Mouse (Mus musculus): ENCODE results near the gene Hnmt.
"Not testable (repeated sequence)": the region's sequence is repeated elsewhere in the genome, so short reads cannot be mapped to it uniquely, and the experiment has no call there.

Gene Hnmt

DNA sequence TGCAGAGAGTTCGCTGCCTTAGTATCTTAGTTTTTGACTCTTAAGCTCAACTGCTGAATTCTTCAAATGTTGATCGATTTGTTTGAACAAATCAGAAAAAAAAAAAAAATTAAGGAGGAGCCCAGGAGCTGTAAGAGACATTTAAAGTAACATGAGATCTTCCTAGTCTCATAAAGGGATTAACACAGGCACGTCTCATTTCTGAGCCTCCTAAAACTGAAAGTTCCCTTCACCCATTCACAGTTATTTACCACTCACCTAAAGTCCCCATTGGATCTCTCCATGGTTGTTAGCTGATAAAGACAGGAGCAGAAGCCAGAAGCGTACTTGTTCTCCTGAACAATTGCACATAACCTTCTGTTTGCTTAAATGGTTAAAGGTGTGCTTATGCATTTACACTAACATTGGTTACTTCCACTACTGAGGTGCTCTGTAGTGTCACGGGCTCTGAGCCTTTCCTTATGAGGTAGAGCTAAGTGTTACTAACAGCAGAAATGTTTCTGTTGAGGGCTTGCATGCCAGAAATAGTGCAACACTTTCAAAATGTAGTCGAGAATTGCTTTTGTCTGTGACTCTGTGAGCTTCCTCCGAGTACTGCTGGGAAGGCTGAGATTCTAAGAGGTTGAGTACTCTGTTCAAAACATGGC lies at the start of gene Hnmt:
Gene Hnmt (minus strand): TSS at position 51 of the 647 bp plus-strand sequence.
- DNase-seq = no peak

- DNase-seq = no peak
Observed at GRCm38 (mm10) chr2:24096495-24096894, 47.3 kb upstream of the Hnmt start, which contains the start of gene Tbpl2. TSS of gene Tbpl2 (minus strand) at chr2:24096595.

DNA sequence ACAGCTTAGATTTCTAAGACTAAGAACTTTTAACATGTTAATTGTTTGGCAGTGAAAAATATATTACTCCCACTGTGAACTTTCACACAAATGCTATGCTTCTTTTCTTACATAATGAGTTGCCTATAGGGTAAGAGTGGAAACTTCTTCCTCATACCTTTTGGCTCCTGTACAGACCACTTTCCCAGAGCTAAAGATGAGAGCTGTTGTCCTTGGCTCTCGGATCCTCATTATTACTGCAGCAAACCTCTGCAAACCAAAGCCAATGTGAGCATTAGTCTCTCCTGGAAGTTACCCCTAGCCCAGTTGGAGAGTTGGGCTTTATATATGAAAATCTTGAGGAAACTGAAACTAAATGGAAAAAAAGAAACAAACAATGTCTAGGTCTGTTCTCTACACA lies 41.7 kb upstream of the Hnmt start:
- no peak for DNase-seq

GRCm38 (mm10) chr2:24050459-24050858 lies 1.3 kb upstream of the Hnmt start:
- no peak for DNase-seq

GRCm38 (mm10) chr2:24048480-24049097 lies 605 bp downstream of the Hnmt start:
- peak; percentile 64 to 78 for DNase-seq

DNA sequence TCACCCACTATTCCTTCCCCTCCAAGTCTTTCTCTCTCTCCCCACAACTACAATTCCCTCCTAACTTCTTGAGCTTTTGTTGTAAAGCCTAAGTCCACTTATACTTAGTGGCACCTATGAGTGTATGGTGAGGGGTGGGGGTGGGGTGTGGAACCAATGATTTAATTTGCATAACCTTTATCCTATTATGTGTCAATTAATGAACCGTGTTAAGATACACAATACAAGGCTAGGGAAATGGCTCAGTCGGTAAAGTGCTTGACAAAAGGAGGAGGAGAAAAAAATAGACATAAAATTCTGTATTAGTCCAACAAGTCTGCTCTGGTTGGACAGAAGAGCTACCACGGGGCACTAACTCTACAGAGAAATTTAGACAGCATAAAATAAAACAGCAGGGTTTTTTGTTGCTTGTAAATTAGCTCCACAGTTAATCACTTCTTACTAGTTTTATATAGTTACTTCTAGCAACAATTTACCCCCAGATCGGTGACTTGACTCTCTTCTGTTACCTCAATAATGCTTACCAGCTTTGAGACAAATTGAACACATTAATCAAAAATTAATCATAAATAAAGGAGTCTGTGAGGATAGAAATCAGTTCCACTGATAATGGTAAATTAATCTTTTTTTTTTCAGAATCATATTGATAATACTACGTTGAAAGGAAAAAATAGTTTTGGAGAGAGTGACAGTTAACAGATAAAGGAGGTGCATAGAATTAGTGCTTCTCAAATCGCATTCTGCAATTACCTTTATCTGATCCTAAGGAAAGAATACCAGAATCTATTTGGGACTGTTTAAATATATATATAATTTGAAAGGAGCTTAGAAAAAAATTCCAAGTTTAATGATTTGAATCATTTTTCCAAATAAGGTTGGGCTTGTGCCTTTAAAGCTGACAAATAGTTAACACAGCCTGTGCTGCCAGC lies 1.4 kb downstream of the Hnmt start:
- no peak for DNase-seq

DNA sequence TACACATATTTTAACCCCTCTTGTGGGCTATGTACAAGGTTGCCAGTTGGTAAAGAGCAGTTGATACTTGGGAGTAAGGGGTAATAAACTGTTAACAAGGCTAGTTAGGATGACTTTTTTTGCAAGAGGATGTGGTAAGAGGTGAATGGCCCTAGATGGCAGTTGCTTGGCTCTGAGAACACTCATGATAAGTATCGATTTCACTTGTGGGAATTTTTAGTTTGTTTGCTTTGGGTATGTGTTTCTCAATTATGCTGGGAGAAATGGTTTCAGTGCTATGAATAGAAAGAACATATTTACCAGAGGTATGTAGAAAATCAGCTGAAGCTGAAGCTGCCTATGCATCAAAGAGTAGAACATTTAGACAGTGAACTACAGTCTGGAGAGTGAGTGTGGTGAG lies 6.3 kb downstream of the Hnmt start:
- no peak for DNase-seq

- no peak for DNase-seq
Observed at GRCm38 (mm10) chr2:24040531-24040930, 8.7 kb downstream of the Hnmt start.

DNA sequence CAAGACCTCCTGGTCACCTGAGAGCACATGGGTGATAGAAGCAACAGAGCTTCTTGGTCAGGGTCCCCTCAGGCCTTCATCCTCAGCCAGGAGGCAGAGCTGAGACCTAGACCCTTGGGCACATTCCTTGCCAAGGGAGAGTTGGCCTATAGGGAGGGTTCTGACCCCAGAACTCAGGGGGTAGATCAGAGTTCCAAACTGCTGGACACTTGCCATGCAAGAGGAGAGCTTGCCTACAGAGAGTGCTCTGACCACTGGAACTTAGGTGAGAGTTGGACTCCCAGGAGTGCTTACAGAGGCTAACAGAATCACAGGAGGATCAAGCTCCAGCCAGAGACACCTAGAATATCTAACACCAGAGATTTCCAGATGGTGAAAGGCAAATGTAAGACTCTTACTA lies 29.8 kb downstream of the Hnmt start:
- DNase-seq = not testable (repeated sequence)

- DNase-seq = no peak
Observed at GRCm38 (mm10) chr2:24018966-24019365, 30.2 kb downstream of the Hnmt start.

DNA sequence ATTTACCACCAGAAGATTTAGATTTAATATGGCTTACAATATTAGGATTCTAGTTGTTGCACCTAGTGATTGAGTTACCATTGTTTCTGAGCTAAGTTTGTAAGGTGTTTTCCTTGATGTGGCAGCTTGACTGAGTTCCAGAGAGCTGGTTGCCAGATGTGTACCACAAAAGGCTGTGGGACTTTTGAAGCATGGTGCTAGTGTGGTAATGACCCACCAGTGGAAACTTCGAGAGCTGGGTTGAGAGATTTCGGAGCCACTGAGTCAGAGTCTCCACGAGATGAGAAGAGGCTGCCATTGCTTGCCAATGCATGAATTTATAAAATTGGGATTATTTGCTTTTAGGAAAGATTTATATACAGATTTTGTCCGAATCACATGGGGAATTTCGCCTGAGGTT lies 34.2 kb downstream of the Hnmt start:
- no peak for DNase-seq

DNA sequence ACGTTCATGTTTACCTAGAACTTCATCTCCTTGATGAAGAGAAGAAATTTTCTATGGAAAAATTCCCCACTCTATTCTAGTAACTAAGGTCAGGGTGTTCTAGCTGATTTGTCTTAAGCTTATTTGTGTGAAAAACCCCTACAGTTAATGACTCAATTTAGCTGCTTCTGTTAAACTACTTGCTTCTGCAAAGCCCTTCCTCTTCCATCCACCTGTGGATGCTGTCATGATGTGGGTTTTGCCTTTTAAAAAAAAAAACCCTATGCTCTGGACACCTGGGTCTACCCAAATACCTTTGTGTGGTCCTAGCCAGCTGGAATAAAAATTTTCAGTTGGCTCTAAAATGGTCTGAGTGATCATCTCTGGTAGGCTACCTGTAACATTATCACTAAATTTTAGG lies 49.9 kb downstream of the Hnmt start:
- DNase-seq = no peak

GRCm38 (mm10) chr2:23998836-23999235 lies 50.4 kb downstream of the Hnmt start:
- no peak for DNase-seq

DNA sequence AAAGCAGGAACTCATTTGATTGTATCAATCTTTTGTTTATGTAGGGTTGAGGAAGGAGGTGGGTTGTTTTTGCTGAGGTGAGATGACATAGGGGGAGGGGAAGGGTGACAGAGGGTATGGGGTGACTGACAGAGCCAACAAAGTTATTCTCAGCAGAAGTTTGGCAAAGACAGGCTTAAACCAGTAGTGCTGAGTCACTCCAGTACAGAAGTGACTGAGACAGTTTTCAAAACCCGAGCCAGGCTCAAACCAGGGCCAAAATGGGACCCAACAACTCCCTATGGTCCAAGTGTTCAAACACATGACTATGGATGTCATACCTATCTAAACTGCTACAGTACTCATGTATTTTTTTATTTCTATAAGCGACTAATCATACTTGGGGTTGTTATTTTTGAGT lies 52.4 kb downstream of the Hnmt start:
- DNase-seq = no peak

DNA sequence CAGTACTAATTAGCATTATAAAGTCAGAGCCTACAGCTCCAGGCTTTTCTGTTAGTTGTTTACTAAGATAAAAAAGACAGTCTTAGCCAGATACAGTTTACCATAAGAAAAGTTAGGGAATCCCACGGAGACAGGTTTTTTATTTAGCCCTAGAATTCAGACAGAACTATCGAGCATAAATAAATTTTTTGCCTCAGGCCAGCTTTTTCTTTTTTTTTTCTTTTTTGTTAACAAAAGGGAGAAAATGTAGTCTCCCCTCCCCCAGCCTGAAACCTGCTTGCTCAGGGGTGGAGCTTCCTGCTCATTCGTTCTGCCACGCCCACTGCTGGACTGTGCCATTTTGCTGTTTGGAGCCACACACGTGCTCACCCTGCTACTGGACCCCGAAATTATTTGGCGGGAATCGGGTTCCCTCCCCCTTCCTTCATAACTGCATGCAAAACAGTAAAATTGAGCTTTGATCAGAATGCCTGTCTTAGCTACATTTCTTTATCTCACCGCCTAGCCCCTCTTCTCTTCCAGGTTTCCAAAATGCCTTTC lies 59.1 kb downstream of the Hnmt start:
- not testable (repeated sequence) for DNase-seq

DNA sequence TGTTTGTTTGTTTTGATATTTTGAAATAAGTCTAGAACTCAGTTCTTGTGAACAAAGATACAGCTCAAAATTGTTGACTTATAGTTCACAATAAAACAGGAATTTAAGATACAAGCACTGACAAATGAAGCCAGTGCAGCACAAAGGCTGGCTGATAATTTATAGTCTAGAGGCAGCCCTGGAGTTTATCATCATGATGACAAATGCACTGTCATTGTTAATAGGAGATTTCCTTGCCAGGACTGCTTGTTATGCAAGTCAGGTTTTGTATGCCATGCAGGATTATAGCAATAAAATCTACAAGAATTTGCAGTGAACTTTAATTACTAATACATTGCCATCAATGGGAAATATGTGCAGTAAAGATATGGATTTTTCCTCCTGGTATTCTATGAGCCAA lies 61.9 kb downstream of the Hnmt start:
- no peak for DNase-seq

GRCm38 (mm10) chr2:23983343-23983742 lies 65.9 kb downstream of the Hnmt start:
- no peak for DNase-seq

GRCm38 (mm10) chr2:23982860-23983259 lies 66.3 kb downstream of the Hnmt start:
- no peak for DNase-seq

GRCm38 (mm10) chr2:23960659-23961274 lies 88.4 kb downstream of the Hnmt start:
- not testable (repeated sequence) for DNase-seq
